Mouse (Mus musculus) heart, embryonic 10.5 days (tissue): ENCODE results near the gene Cfap45. TPM values are rescaled to one million over a fixed set of nuclear protein-coding genes. Genes with fewer than 3 reads are reported as not detected.

Experiments
- DNase-seq: peaks from one replicate; pipeline ENCODE4 v3.0.0-alpha.2; 2017; ENCODE audit warnings: low spot score
- H3K27ac ChIP-seq: fragments of 300-500 bp; sonication (generic); 2 replicates; pipeline ENCODE4 v1.5.1; 2016; ENCODE audit warnings: mild to moderate bottlenecking
- H3K27me3 ChIP-seq: fragments of 300-500 bp; sonication (generic); 2 replicates; pipeline ENCODE4 v1.6.1; 2016; ENCODE audit warnings: mild to moderate bottlenecking; ENCODE audit not compliant: poor library complexity, insufficient read depth, severe bottlenecking
- H3K36me3 ChIP-seq: fragments of 300-500 bp; sonication (generic); 2 replicates; pipeline ENCODE4 v1.6.1; 2016; ENCODE audit warnings: mild to moderate bottlenecking, moderate library complexity
- H3K4me1 ChIP-seq: fragments of 300-500 bp; sonication (generic); 2 replicates; pipeline ENCODE4 v1.6.1; 2016; ENCODE audit warnings: mild to moderate bottlenecking
- H3K4me3 ChIP-seq: fragments of 300-500 bp; sonication (generic); 2 replicates; pipeline ENCODE4 v1.5.1; 2016; ENCODE audit warnings: mild to moderate bottlenecking, moderate library complexity
- H3K9me3 ChIP-seq: fragments of 300-500 bp; sonication (generic); 2 replicates; pipeline ENCODE4 v1.6.1; 2016; ENCODE audit warnings: mild to moderate bottlenecking, moderate library complexity
- WGBS: fragments of 180-500 bp; shearing (Covaris S2); methylation state at CpG from one replicate; pipeline ENCODE4 v1.1.7; 2016; 5-methylcytosine and 5-hydroxymethylcytosine counted together
- polyA plus RNA-seq: library from polyadenylated mRNA; unstranded; fragments of >200 nt; fragmentation: Nextera tagmentation; extraction: Ambion mirVana; gene quantifications from 2 replicates; pipeline ENCODE4 v1.2.1, GENCODE M21; 2016

The Cfap45 gene
- polyA plus RNA-seq, 1 experiment from 2014 or later = 1.7 TPM

GRCm38 (mm10) chr1:172527431-172527830 is 6.8 kb downstream of the Cfap45 start:
- no peak overlapping the region for H3K4me3 ChIP-seq
- 91% methylated on average over 10 of the region's 10 CpGs for WGBS
- H3K27me3 ChIP-seq = peaks cover 42% of the 10 kb centered on the region; the same call in 1 of the 2 replicates
- H3K27ac ChIP-seq = peak overlapping the region; percentile 77; the same call in 1 of the 2 replicates
- no peak for DNase-seq
- no peaks in the 10 kb centered on the region for H3K9me3 ChIP-seq
- H3K4me1 ChIP-seq = peaks cover 32% of the 10 kb centered on the region
- H3K36me3 ChIP-seq = no peaks in the 10 kb centered on the region

GRCm38 (mm10) chr1:172528701-172529100 is 8.1 kb downstream of the Cfap45 start:
- Histone ChIP-seq H3K4me3 (no peak overlapping the region), H3K4me1 (peaks cover 36% of the 10 kb centered on the region), H3K9me3 (no peaks in the 10 kb centered on the region), H3K36me3 (no peaks in the 10 kb centered on the region), H3K27me3 (peaks cover 46% of the 10 kb centered on the region; the same call in 1 of the 2 replicates), H3K27ac (no peak overlapping the region)
- DNase-seq = peak; percentile 90
- WGBS = 7% methylated on average over 7 of the region's 7 CpGs

- peak overlapping the region; percentile 53 for H3K27ac ChIP-seq
- peaks cover 33% of the 10 kb centered on the region for H3K4me1 ChIP-seq
- DNase-seq = no peak
- H3K4me3 ChIP-seq = no peak overlapping the region
- H3K9me3 ChIP-seq = no peaks in the 10 kb centered on the region
- H3K27me3 ChIP-seq = peaks cover 55% of the 10 kb centered on the region; the same call in 1 of the 2 replicates
- 21% methylated on average over 8 of the region's 8 CpGs for WGBS
- no peaks in the 10 kb centered on the region for H3K36me3 ChIP-seq
Measured at GRCm38 (mm10) chr1:172530544-172531220, 10.1 kb downstream of the Cfap45 start.

DNA sequence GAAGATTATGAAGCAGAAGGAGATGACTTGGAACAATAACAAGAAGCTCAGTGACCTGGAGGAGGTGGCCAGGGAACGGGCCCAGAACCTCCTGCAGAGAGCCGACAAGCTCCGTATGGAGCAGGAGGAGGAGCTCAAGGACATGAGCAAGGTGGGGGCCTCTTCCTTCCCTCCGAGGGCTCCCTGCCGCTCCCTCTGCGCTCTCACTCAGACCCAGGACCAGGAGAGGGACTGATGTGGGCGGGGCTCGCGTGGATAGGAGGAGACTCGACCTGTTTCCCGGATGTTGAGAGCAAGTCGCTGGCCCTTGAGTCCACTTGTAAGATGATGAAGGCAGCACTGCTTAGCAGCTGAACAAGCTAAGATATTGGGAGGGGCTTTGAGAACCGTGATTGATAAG is 11.9 kb downstream of the Cfap45 start:
- no peaks in the 10 kb centered on the region for H3K9me3 ChIP-seq
- H3K27me3 ChIP-seq = peaks cover 45% of the 10 kb centered on the region; the same call in 1 of the 2 replicates
- no peak for DNase-seq
- peaks cover 20% of the 10 kb centered on the region for H3K4me1 ChIP-seq
- no peaks in the 10 kb centered on the region for H3K36me3 ChIP-seq
- H3K4me3 ChIP-seq = peak overlapping the region; percentile 51
- under 1% methylated on average over 13 of the region's 13 CpGs for WGBS
- H3K27ac ChIP-seq = peak overlapping the region; percentile 49; the same call in 1 of the 2 replicates

DNA sequence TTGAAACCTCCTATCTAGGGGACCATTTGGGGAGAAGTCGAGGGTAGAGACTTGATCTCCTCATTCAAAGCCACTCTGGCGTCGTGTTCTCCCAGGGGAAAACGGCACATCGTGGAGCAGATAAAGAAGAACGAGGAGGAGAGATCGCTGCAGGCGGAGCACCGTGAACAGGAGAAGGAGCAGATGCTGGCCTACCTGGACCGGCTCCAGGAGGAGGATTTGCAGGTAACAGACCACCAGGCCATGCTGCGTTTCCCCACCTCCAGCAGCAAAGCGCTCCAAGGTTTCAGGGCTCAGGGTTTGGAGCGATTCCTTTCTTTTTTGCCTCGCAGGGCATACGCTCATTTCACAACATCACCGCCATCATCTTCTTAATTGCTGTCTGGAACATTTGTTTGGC is 14.5 kb downstream of the Cfap45 start:
- no peak for DNase-seq
- no peaks in the 10 kb centered on the region for H3K9me3 ChIP-seq
- 69% methylated on average over 16 of the region's 16 CpGs for whole genome bisulfite sequencing

DNA sequence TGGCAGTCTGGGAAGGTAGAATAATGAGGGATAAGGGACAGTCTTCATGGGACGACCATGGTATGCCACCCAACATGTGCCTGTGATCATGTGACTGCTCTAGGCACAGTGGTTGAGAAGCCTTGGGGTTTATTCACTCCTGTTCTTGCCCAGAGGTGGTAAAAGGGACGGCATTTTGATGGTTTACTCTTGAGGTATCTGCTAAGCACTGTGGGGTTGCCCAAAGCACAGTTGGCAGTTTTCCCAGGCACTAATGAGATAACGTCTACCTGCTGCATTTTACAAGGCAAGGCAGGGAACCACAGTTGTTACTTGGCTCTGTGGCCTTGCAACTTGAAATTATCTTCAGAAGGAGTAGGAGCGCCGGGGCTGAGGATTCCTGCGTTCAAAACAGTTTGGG is 19.2 kb downstream of the Cfap45 start:
- H3K27me3 ChIP-seq = peaks cover 39% of the 10 kb centered on the region
- no peak overlapping the region for H3K27ac ChIP-seq
- no peaks in the 10 kb centered on the region for H3K4me1 ChIP-seq
- no peaks in the 10 kb centered on the region for H3K9me3 ChIP-seq
- H3K36me3 ChIP-seq = no peaks in the 10 kb centered on the region
- no peak for DNase-seq
- 54% methylated on average over 6 of the region's 6 CpGs for WGBS
- no peak overlapping the region for H3K4me3 ChIP-seq

More for the DNA sequence above, 14.5 kb downstream of the Cfap45 start:
- Histone ChIP-seq H3K27ac (no peak overlapping the region), H3K36me3 (no peaks in the 10 kb centered on the region), H3K4me3 (no peak overlapping the region), H3K27me3 (peaks cover 43% of the 10 kb centered on the region; the same call in 1 of the 2 replicates), H3K4me1 (peaks cover 20% of the 10 kb centered on the region)

DNA sequence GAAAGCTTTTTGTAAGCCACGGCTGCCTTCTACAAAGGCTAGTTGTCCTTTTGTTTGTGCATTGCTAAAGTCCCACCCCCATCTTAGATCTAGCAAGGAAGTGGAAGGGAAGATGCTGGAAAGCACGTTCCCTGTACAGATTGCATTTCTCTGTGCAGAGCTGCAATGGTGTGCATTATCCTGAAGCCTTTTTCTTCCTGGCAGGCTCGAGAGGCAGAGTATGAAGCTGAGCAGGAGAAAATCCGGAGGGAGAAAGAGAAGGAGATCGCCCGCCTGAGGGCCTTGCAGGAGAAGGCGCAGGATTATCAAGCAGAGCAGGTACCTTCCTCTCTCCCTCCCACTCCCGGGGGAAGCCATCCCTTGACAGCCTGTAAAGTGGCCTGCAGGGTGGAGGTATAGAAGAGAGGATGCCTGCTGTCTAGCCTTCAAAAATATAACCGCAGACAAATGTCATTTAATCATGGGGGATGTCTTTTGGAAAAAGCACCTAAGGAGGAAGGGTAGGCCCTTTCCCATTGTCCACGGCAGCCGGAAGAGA is 19.8 kb downstream of the Cfap45 start:
- H3K4me3 ChIP-seq = no peak overlapping the region
- no peak overlapping the region for H3K27ac ChIP-seq
- WGBS = 50% methylated on average over 11 of the region's 11 CpGs
- H3K27me3 ChIP-seq = peaks cover 40% of the 10 kb centered on the region
- H3K4me1 ChIP-seq = no peaks in the 10 kb centered on the region
- H3K9me3 ChIP-seq = no peaks in the 10 kb centered on the region
- DNase-seq = no peak
- no peaks in the 10 kb centered on the region for H3K36me3 ChIP-seq

DNA sequence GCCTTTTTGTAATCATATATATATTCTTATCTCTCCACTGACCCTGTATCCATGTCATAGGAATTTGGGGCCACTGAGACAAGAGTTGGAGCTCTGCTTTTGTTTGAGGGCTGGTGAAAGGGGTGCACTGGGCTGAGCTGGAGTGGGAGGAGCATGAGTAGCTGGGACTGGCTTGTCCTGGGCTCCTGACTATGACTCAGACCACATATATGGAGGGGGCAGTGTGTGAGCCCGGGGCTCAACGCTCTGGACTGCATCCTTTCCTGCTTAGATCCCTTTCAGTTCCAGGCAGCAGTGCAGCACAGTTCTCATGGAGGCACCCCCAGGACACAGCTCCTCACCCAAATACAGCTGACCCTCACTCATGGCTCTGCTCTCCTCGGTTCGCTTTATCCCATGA is 25.5 kb downstream of the Cfap45 start:
- DNase-seq = no peak
- Histone ChIP-seq H3K9me3 (no peaks in the 10 kb centered on the region), H3K27me3 (peaks cover 26% of the 10 kb centered on the region), H3K36me3 (no peaks in the 10 kb centered on the region), H3K4me1 (peaks cover 25% of the 10 kb centered on the region), H3K4me3 (no peak overlapping the region), H3K27ac (no peak overlapping the region)
- WGBS = 71% methylated on average over 4 of the region's 4 CpGs

DNA sequence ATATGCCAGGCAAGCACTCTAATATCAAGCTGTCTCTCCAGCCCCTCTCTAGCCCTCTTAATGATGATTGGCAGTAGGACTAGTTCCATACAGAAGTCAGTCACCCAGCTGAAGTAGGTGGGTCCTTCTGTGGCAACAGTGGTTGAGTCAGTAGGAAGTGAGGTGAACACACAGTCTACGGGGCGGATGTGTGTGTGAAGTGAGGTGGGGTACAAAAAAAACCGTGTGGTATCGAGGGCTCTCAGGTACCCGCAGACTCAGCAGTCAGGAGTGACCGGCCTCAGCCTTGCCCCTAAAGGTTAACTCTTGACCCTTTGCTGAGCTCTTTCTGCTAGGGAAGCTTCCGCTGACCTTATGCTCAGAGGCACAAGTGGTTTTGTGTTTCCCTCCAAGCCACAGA is 27.9 kb downstream of the Cfap45 start:
- no peaks in the 10 kb centered on the region for H3K9me3 ChIP-seq
- H3K36me3 ChIP-seq = no peaks in the 10 kb centered on the region
- H3K27me3 ChIP-seq = peaks cover 27% of the 10 kb centered on the region; the same call in 1 of the 2 replicates
- H3K4me3 ChIP-seq = no peak overlapping the region
- DNase-seq = no peak
- WGBS = 50% methylated on average over 7 of the region's 7 CpGs
- peaks cover 38% of the 10 kb centered on the region for H3K4me1 ChIP-seq
- H3K27ac ChIP-seq = no peak overlapping the region

- H3K4me1 ChIP-seq = peaks cover 38% of the 10 kb centered on the region
- WGBS = 17% methylated on average over 2 of the region's 2 CpGs
Measured at GRCm38 (mm10) chr1:172549314-172549713, 28.7 kb downstream of the Cfap45 start.

GRCm38 (mm10) chr1:172549717-172550116 is 29.1 kb downstream of the Cfap45 start:
- peaks cover 38% of the 10 kb centered on the region for H3K4me1 ChIP-seq

More at GRCm38 (mm10) chr1:172549314-172549713, 28.7 kb downstream of the Cfap45 start:
- Histone ChIP-seq H3K27me3 (peaks cover 27% of the 10 kb centered on the region; the same call in 1 of the 2 replicates), H3K9me3 (no peaks in the 10 kb centered on the region), H3K4me3 (no peak overlapping the region; the same call in 1 of the 2 replicates), H3K36me3 (no peaks in the 10 kb centered on the region), H3K27ac (no peak overlapping the region; the same call in 1 of the 2 replicates)
- no peak for DNase-seq

GRCm38 (mm10) chr1:172550551-172550951 is 29.9 kb downstream of the Cfap45 start:
- H3K27ac ChIP-seq = peak overlapping the region; percentile 69
- no peaks in the 10 kb centered on the region for H3K36me3 ChIP-seq
- DNase-seq = peak; percentile 90
- peaks cover 32% of the 10 kb centered on the region; the same call in 1 of the 2 replicates for H3K27me3 ChIP-seq
- H3K4me3 ChIP-seq = peak overlapping the region; percentile 62
- H3K9me3 ChIP-seq = no peaks in the 10 kb centered on the region
- WGBS = 1% methylated on average over 8 of the region's 8 CpGs
- peaks cover 38% of the 10 kb centered on the region for H3K4me1 ChIP-seq

More at GRCm38 (mm10) chr1:172549717-172550116, 29.1 kb downstream of the Cfap45 start:
- H3K9me3 ChIP-seq = no peaks in the 10 kb centered on the region
- no peak for DNase-seq
- peak overlapping the region; percentile 69 for H3K27ac ChIP-seq
- WGBS = 3% methylated on average over 8 of the region's 8 CpGs
- peak overlapping the region; percentile 62 for H3K4me3 ChIP-seq
- peaks cover 29% of the 10 kb centered on the region; the same call in 1 of the 2 replicates for H3K27me3 ChIP-seq
- no peaks in the 10 kb centered on the region for H3K36me3 ChIP-seq

DNA sequence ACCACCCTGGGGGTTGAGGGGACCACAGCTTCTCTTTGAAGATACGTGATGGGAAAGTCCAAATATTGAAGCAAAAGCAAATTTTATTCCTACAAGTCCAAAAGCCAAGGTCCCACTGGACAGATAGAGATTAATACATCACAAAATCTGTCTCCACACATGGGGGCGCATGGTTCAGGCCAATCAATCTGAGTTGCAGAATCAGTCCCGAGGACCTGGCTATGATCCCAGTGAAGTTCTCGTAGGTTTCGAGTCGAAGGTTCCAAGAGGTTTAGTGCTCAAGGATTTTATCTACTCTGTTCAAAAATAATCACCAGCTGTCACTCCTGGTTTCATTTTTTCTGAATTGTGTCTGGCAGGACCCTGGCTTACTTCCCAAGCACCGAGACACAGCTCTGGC is 30.4 kb downstream of the Cfap45 start:
- WGBS = 43% methylated on average over 7 of the region's 7 CpGs
- H3K4me1 ChIP-seq = peaks cover 38% of the 10 kb centered on the region
- H3K27ac ChIP-seq = 0 out of 2 replicates have a peak overlapping the region, but pooled peaks have one; percentile 69
- no peaks in the 10 kb centered on the region for H3K36me3 ChIP-seq
- peaks cover 37% of the 10 kb centered on the region for H3K27me3 ChIP-seq
- no peak for DNase-seq
- H3K9me3 ChIP-seq = no peaks in the 10 kb centered on the region
- H3K4me3 ChIP-seq = peak overlapping the region; percentile 62
